Mouse (Mus musculus): ENCODE data around the gene Znrd1. TPM values are rescaled to one million over a fixed set of nuclear protein-coding genes. Genes with fewer than 3 reads are reported as not detected.

Gene Znrd1
- polyA plus RNA-seq, 1 experiment from 2014 or later, result 115 TPM

GRCm38 (mm10) chr17:36915076-36915475 lies 43.3 kb downstream of the Znrd1 start:
- Histone ChIP-seq H3K9ac (no peak overlapping the region), H3K4me3 (no peak overlapping the region), H3K4me2 (no peak overlapping the region), H3K27ac (no peak overlapping the region), H3K9me3 (no peaks in the 10 kb centered on the region), H3K4me1 (no peaks in the 10 kb centered on the region), H3K27me3 (peaks cover 8% of the 10 kb centered on the region), H3K36me3 (no peaks in the 10 kb centered on the region)
- 15% methylated on average over 9 of the region's 9 CpGs for WGBS
- ATAC-seq (ENCODE audit: insufficient number of reproducible peaks, insufficient read depth, low FRiP score, low TSS enrichment, low read depth), result no peak; the same call in 1 of the 2 replicates

GRCm38 (mm10) chr17:36914108-36914507 lies 44.3 kb downstream of the Znrd1 start:
- 3% methylated on average over 2 of the region's 2 CpGs for WGBS
- no peak for ATAC-seq (ENCODE audit: insufficient number of reproducible peaks, insufficient read depth, low FRiP score, low TSS enrichment, low read depth)

GRCm38 (mm10) chr17:36912031-36912430 lies 46.3 kb downstream of the Znrd1 start:
- Histone ChIP-seq H3K36me3 (no peaks in the 10 kb centered on the region), H3K4me1 (no peaks in the 10 kb centered on the region), H3K9ac (no peak overlapping the region), H3K4me2 (no peak overlapping the region), H3K4me3 (no peak overlapping the region), H3K9me3 (no peaks in the 10 kb centered on the region), H3K27ac (no peak overlapping the region), H3K27me3 (peaks cover 8% of the 10 kb centered on the region)
- ATAC-seq (ENCODE audit: insufficient number of reproducible peaks, insufficient read depth, low FRiP score, low TSS enrichment, low read depth), result no peak
- 82% methylated on average over 2 of the region's 2 CpGs for WGBS

More at GRCm38 (mm10) chr17:36914108-36914507, 44.3 kb downstream of the Znrd1 start:
- H3K27me3 ChIP-seq, result peaks cover 8% of the 10 kb centered on the region
- H3K27ac ChIP-seq, result no peak overlapping the region
- H3K4me3 ChIP-seq, result no peak overlapping the region
- H3K9me3 ChIP-seq, result no peaks in the 10 kb centered on the region
- H3K4me2 ChIP-seq, result no peak overlapping the region
- H3K36me3 ChIP-seq, result no peaks in the 10 kb centered on the region
- H3K4me1 ChIP-seq, result no peaks in the 10 kb centered on the region
- no peak overlapping the region for H3K9ac ChIP-seq

- Histone ChIP-seq H3K36me3 (no peaks in the 10 kb centered on the region), H3K9me3 (no peaks in the 10 kb centered on the region), H3K9ac (no peak overlapping the region), H3K4me2 (no peak overlapping the region), H3K27me3 (peaks cover 3% of the 10 kb centered on the region), H3K4me3 (no peak overlapping the region), H3K27ac (no peak overlapping the region), H3K4me1 (no peaks in the 10 kb centered on the region)
- no peak for ATAC-seq (ENCODE audit: insufficient number of reproducible peaks, insufficient read depth, low FRiP score, low TSS enrichment, low read depth)
- 51% methylated on average over 4 of the region's 4 CpGs for WGBS
These were observed 48.6 kb downstream of the Znrd1 start for GRCm38 (mm10) chr17:36909802-36910201.

GRCm38 (mm10) chr17:36908235-36908634 lies 50.1 kb downstream of the Znrd1 start:
- WGBS, result 54% methylated on average over 1 of the region's 1 CpGs
- no peak for ATAC-seq (ENCODE audit: insufficient number of reproducible peaks, insufficient read depth, low FRiP score, low TSS enrichment, low read depth)

More at GRCm38 (mm10) chr17:36908235-36908634, 50.1 kb downstream of the Znrd1 start:
- H3K4me2 ChIP-seq, result no peak overlapping the region
- H3K36me3 ChIP-seq, result no peaks in the 10 kb centered on the region
- no peak overlapping the region for H3K27ac ChIP-seq
- H3K9ac ChIP-seq, result no peak overlapping the region
- no peaks in the 10 kb centered on the region for H3K4me1 ChIP-seq
- H3K4me3 ChIP-seq, result no peak overlapping the region
- no peaks in the 10 kb centered on the region for H3K9me3 ChIP-seq
- peaks cover 3% of the 10 kb centered on the region for H3K27me3 ChIP-seq

Other genes starting within 250 kb of the Znrd1 start
- not detected in 2 replicates for gene H2-M10.5, start 185.6 kb downstream of the Znrd1 start, polyA plus RNA-seq (2015; fragmentation: Nextera tagmentation; extraction: Ambion mirVana)
- not detected in 2 replicates for gene H2-M10.6, start 146.4 kb downstream of the Znrd1 start, polyA plus RNA-seq (2015; fragmentation: Nextera tagmentation; extraction: Ambion mirVana)
- gene Trim26, start 121.4 kb downstream of the Znrd1 start, polyA plus RNA-seq (2015; fragmentation: Nextera tagmentation; extraction: Ambion mirVana), result 55.7 and 60.3 TPM in 2 replicates
- 0.24 and 0.48 TPM in 2 replicates for gene Trim15, start 91.3 kb downstream of the Znrd1 start, polyA plus RNA-seq (2015; fragmentation: Nextera tagmentation; extraction: Ambion mirVana)
- gene Trim10, start 89.0 kb downstream of the Znrd1 start, polyA plus RNA-seq (2015; fragmentation: Nextera tagmentation; extraction: Ambion mirVana), result 1.8 and 4.7 TPM in 2 replicates
- not detected in 2 replicates for gene Trim40, start 68.4 kb downstream of the Znrd1 start, polyA plus RNA-seq (2015; fragmentation: Nextera tagmentation; extraction: Ambion mirVana)
- not detected in 2 replicates for gene Trim31, start 60.4 kb downstream of the Znrd1 start, polyA plus RNA-seq (2015; fragmentation: Nextera tagmentation; extraction: Ambion mirVana)
- 0.35 and 0.39 TPM in 2 replicates for gene Rnf39, start 15.6 kb downstream of the Znrd1 start, polyA plus RNA-seq (2015; fragmentation: Nextera tagmentation; extraction: Ambion mirVana)
- gene Ppp1r11, start 6.8 kb downstream of the Znrd1 start, polyA plus RNA-seq (2015; fragmentation: Nextera tagmentation; extraction: Ambion mirVana), result 118 and 130 TPM in 2 replicates
- 4.9 and 6.4 TPM in 2 replicates for gene Znrd1as, start within 50 bp of the Znrd1 start, polyA plus RNA-seq (2015; fragmentation: Nextera tagmentation; extraction: Ambion mirVana)
- gene 2410137M14Rik, start 22.7 kb upstream of the Znrd1 start, polyA plus RNA-seq (2015; fragmentation: Nextera tagmentation; extraction: Ambion mirVana), result not detected in 2 replicates
- 1.4 TPM in 2 replicates for gene H2-M5, start 31.0 kb upstream of the Znrd1 start, polyA plus RNA-seq (2015; fragmentation: Nextera tagmentation; extraction: Ambion mirVana)
- 112 and 113 TPM in 2 replicates for gene Zfp57, start 42.6 kb upstream of the Znrd1 start, polyA plus RNA-seq (2015; fragmentation: Nextera tagmentation; extraction: Ambion mirVana)
- gene Mog, start 64.8 kb upstream of the Znrd1 start, polyA plus RNA-seq (2015; fragmentation: Nextera tagmentation; extraction: Ambion mirVana), result 0.30 and 0.31 TPM in 2 replicates
- gene Gabbr1, start 87.4 kb upstream of the Znrd1 start, polyA plus RNA-seq (2015; fragmentation: Nextera tagmentation; extraction: Ambion mirVana), result 15.8 and 16.1 TPM in 2 replicates
- gene Olfr90, start 129.9 kb upstream of the Znrd1 start, polyA plus RNA-seq (2015; fragmentation: Nextera tagmentation; extraction: Ambion mirVana), result 0.10 TPM in 1 of 2 replicates, not detected in the other
- not detected in 2 replicates for gene Olfr91, start 139.7 kb upstream of the Znrd1 start, polyA plus RNA-seq (2015; fragmentation: Nextera tagmentation; extraction: Ambion mirVana)
- not detected in 2 replicates for gene Olfr92, start 161.5 kb upstream of the Znrd1 start, polyA plus RNA-seq (2015; fragmentation: Nextera tagmentation; extraction: Ambion mirVana)
- gene Olfr93, start 202.9 kb upstream of the Znrd1 start, polyA plus RNA-seq (2015; fragmentation: Nextera tagmentation; extraction: Ambion mirVana), result not detected in 2 replicates
- gene Ubd, start 235.3 kb upstream of the Znrd1 start, polyA plus RNA-seq (2015; fragmentation: Nextera tagmentation; extraction: Ambion mirVana), result not detected in 2 replicates
- not detected in 2 replicates for gene Olfr94, start 242.4 kb upstream of the Znrd1 start, polyA plus RNA-seq (2015; fragmentation: Nextera tagmentation; extraction: Ambion mirVana)

Data from embryonic facial prominence, embryonic 13.5 days (tissue).